Mouse (Mus musculus) heart, embryonic 16.5 days (tissue): ENCODE data around the gene Sertad1. TPM values are rescaled to one million over a fixed set of nuclear protein-coding genes. Genes with fewer than 3 reads are reported as not detected.

Experiments
- ATAC-seq: fragments of 200-750 bp; cut with Nextera tagmentation; replicated peaks from 2 replicates; pipeline ENCODE4 v1.8.0; 2017; ENCODE audit warnings: moderate number of reproducible peaks; ENCODE audit not compliant: insufficient read depth, low FRiP score; ENCODE audit errors: extremely low read depth
- H3K27ac ChIP-seq: fragments of 300-500 bp; sonication (generic); 2 replicates; pipeline ENCODE4 v1.5.1; 2014; ENCODE audit warnings: mild to moderate bottlenecking, low read length, control low read depth, moderate library complexity
- H3K27me3 ChIP-seq: fragments of 300-500 bp; sonication (generic); 2 replicates; pipeline ENCODE4 v1.6.1; 2014; ENCODE audit warnings: low read length, mixed read lengths; ENCODE audit not compliant: control insufficient read depth, insufficient read depth
- H3K36me3 ChIP-seq: fragments of 300-500 bp; sonication (generic); 2 replicates; pipeline ENCODE4 v1.6.1; 2014; ENCODE audit not compliant: control insufficient read depth, insufficient read depth
- H3K4me1 ChIP-seq: fragments of 300-500 bp; sonication (generic); 2 replicates; pipeline ENCODE4 v1.6.1; 2014; ENCODE audit warnings: low read length, mixed read lengths; ENCODE audit not compliant: control insufficient read depth, insufficient read depth
- H3K4me2 ChIP-seq: fragments of 300-500 bp; sonication (generic); 2 replicates; pipeline ENCODE4 v1.6.1; 2014; ENCODE audit warnings: low read depth, mild to moderate bottlenecking, control low read depth, low read length
- H3K4me3 ChIP-seq: fragments of 300-500 bp; sonication (generic); 2 replicates; pipeline ENCODE4 v1.5.1; 2014; ENCODE audit warnings: mild to moderate bottlenecking, control low read depth, low read length
- H3K9ac ChIP-seq: fragments of 300-500 bp; sonication (generic); 2 replicates; pipeline ENCODE4 v1.6.1; 2014; ENCODE audit warnings: low read length, control low read depth
- H3K9me3 ChIP-seq: fragments of 300-500 bp; sonication (generic); replicated peaks from 2 replicates; pipeline ENCODE4 v1.6.1; 2016; ENCODE audit warnings: low read length; ENCODE audit not compliant: control insufficient read depth
- WGBS: fragments of 180-500 bp; shearing (Covaris S2); extraction: QIAGEN DNeasy Blood & Tissue Kit; methylation state at CpG from one replicate; pipeline ENCODE4 v1.1.7; 2014; 5-methylcytosine and 5-hydroxymethylcytosine counted together
- polyA plus RNA-seq: library from polyadenylated mRNA; unstranded; fragments of >200 nt; fragmentation: Nextera tagmentation; extraction: Ambion mirVana; gene quantifications from 2 replicates; pipeline ENCODE4 v1.2.1, GENCODE M21; 2015

The Sertad1 gene
- polyA plus RNA-seq, result 36.4 and 44.0 TPM in 2 replicates

DNA sequence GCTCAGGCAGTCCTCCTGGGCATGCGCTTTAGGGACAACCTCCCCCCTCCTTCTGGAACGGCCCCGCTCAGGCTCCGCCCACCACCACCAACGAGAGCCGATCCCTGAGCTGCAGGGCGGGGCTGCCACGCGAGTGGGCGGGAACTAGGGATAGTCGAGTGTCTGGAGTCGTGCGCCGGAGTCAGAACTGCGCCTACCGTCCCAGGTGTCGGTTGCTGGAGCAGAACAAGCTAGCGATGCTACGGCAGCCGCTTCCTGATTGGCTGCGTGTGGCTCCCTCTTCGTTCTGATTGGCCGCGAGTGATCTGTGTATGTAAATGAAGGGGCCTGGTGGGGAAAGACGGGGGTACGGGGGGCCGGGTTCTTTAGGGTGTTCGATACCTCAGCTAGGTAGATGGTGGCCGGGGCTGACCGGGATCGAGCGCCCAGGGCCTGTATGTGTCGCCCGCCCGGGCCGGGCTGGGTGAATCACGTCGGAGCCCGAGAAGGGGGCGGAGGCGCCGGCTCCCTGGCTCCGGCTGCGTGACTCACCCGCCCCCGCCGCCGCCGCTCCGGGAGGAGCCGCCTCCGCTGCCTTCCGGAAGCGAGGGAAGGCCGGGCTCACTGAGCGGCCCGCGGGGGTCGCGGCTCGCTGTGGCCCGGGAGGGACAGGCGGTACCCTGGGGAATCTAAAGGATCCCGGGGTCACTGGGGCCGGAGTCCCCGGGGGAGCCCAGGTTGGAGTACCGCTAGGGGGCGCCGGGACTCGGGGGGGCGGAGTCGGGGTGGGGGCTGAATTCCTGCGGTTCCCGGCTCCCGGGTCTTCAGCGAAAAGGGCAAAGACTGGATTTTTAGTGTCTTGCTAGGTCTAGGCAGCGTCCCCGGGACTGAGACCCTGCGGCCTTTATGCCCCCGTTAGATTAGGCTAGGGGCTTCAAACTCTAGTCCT, at the start of gene Sertad1:
Gene Sertad1, plus strand, starts transcription at position 141 of the 928 bp plus-strand sequence.
- WGBS, result under 1% methylated on average over 80 of the region's 80 CpGs
- Histone ChIP-seq H3K4me1 (peaks cover 40% of the 10 kb centered on the region), H3K4me2 (peak within 1 kb of the TSS; percentile 82), H3K4me3 (peak within 1 kb of the TSS; percentile 76), H3K27me3 (no peaks in the 10 kb centered on the region), H3K27ac (peak within 1 kb of the TSS; percentile 93), H3K9ac (peak within 1 kb of the TSS; percentile 79), H3K9me3 (no peaks in the 10 kb centered on the region), H3K36me3 (peaks cover 12% of the 10 kb centered on the region)
- peak; percentile 87 for ATAC-seq

GRCm38 (mm10) chr7:27437544-27437943, 49.2 kb upstream of the Sertad1 start:
- Histone ChIP-seq H3K27me3 (peaks cover 19% of the 10 kb centered on the region), H3K9me3 (peaks cover 10% of the 10 kb centered on the region), H3K9ac (no peak overlapping the region), H3K4me2 (no peak overlapping the region), H3K27ac (no peak overlapping the region), H3K4me1 (no peaks in the 10 kb centered on the region), H3K36me3 (no peaks in the 10 kb centered on the region), H3K4me3 (no peak overlapping the region)
- no peak for ATAC-seq
- 55% methylated on average over 5 of the region's 5 CpGs for whole genome bisulfite sequencing

DNA sequence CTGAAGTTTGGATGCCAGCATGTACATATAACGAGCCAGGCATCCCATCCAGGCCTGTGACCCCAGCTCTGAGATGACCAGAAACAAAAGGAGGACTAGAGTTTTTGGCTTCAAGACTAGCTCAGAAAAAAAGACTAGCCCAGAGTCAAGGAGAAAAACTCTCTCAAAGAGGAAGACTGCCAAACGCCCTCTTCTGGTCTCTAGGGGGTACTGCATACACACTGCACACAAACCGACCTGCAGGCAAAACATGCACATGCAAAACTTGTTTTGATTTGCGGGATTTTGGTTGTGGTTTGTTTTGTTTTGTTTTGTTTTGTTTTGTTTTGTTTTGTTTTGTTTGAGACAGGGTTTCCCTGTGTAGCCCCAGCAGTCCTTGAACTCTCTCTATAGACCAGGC, 46.7 kb upstream of the Sertad1 start:
- Histone ChIP-seq H3K9me3 (peaks cover 10% of the 10 kb centered on the region), H3K27ac (no peak overlapping the region), H3K36me3 (no peaks in the 10 kb centered on the region), H3K27me3 (0 out of 2 replicates have a peak, but pooled peaks cover under 1% of the 10 kb centered on the region), H3K4me2 (no peak overlapping the region), H3K4me3 (no peak overlapping the region), H3K4me1 (no peaks in the 10 kb centered on the region), H3K9ac (no peak overlapping the region)
- WGBS, result 77% methylated on average over 4 of the region's 4 CpGs
- ATAC-seq, result no peak

GRCm38 (mm10) chr7:27446051-27446450, 40.7 kb upstream of the Sertad1 start:
- Histone ChIP-seq H3K9me3 (no peaks in the 10 kb centered on the region), H3K36me3 (no peaks in the 10 kb centered on the region), H3K27ac (no peak overlapping the region), H3K27me3 (peaks cover 16% of the 10 kb centered on the region), H3K4me3 (peak overlapping the region; percentile 59), H3K9ac (peak overlapping the region; percentile 68), H3K4me1 (peaks cover 15% of the 10 kb centered on the region), H3K4me2 (peak overlapping the region; percentile 96)
- ATAC-seq, result no peak
- 6% methylated on average over 18 of the region's 18 CpGs for WGBS

DNA sequence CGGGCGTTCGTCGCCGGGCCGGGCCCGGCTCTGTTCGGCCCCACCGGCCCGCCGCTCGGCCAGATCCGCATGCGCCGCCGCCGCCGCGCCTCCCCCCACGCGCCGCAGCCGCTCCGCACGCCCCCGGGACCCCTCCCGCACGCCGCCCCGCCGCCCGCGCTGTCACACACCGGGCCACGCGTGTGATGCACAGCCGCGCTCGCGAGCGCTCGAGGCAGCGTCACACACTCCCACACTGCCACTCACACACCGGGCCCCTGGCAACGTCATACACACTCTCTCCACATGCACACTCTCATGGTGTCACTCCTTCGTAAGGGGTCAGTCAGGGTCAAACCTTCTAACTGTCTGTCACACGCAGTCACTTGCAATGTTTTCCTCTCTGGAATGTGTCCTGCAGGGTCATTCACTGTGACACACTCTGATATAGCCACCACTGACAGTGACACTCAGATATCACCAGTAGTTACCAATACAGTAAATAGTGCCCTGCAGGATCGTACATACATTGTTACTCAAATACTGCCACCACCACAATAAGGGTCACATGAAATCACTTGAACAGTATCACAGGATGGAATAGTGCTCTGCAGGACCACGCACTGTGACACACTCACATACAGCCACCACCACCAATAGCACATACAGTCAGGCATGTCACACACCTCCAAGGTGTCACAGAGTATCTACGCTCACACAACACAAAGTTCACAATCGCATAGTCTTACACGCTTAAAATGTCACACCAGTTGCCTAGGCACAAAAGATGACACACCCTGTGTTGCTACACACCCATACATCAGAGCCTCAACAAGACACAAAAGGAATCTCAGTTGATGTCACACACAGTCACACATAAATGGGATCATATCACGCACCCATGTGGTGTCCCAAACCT, 39.9 kb upstream of the Sertad1 start:
- Histone ChIP-seq H3K36me3 (no peaks in the 10 kb centered on the region), H3K4me2 (peak overlapping the region; percentile 99), H3K4me3 (peak overlapping the region; percentile 73), H3K27ac (no peak overlapping the region), H3K9me3 (no peaks in the 10 kb centered on the region), H3K4me1 (peaks cover 15% of the 10 kb centered on the region), H3K27me3 (peaks cover 16% of the 10 kb centered on the region), H3K9ac (peak overlapping the region; percentile 68)
- WGBS, result 9% methylated on average over 39 of the region's 53 CpGs
- no peak for ATAC-seq

GRCm38 (mm10) chr7:27447419-27448286, 39.1 kb upstream of the Sertad1 start, which contains the start of the genes Sptbn4 and Blvrb:
Gene Sptbn4, minus strand, starts transcription at chr7:27447686.
Gene Blvrb, plus strand, starts transcription at chr7:27447978.
- Histone ChIP-seq H3K4me3 (peak within 1 kb of the TSS; percentile 73), H3K9ac (peak within 1 kb of the TSS; percentile 82), H3K27me3 (peaks cover 16% of the 10 kb centered on the region), H3K27ac (peak within 1 kb of the TSS; percentile 35; the same call in 1 of the 2 replicates), H3K9me3 (no peaks in the 10 kb centered on the region), H3K4me2 (peak within 1 kb of the TSS; percentile 99), H3K4me1 (peaks cover 15% of the 10 kb centered on the region), H3K36me3 (no peaks in the 10 kb centered on the region)
- 1% methylated on average over 54 of the region's 54 CpGs for WGBS
- ATAC-seq, result peak; percentile 94

GRCm38 (mm10) chr7:27448421-27449206, 38.1 kb upstream of the Sertad1 start:
- 49% methylated on average over 15 of the region's 15 CpGs for WGBS
- Histone ChIP-seq H3K9ac (peak overlapping the region; percentile 82), H3K4me3 (peak overlapping the region; percentile 73), H3K9me3 (no peaks in the 10 kb centered on the region), H3K27ac (no peak overlapping the region), H3K27me3 (peaks cover 16% of the 10 kb centered on the region), H3K4me2 (peak overlapping the region; percentile 99), H3K4me1 (peaks cover 15% of the 10 kb centered on the region), H3K36me3 (no peaks in the 10 kb centered on the region)
- ATAC-seq, result no peak
